Mouse (Mus musculus) G1E (cell line): ENCODE data around the gene Brd4. TPM values are rescaled to one million over a fixed set of nuclear protein-coding genes. Genes with fewer than 3 reads are reported as not detected.

ENCODE experiments used
- ATAC-seq: 2 replicates; pipeline ENCODE4 v1.8.0; 2016; ENCODE audit warnings: mild to moderate bottlenecking; ENCODE audit not compliant: insufficient number of reproducible peaks, poor library complexity, low FRiP score, severe bottlenecking; ENCODE audit errors: extremely low read depth
- DNase-seq: peaks from one replicate; pipeline ENCODE4 v3.0.0; 2012; ENCODE audit warnings: low spot score
- H3K27me3 ChIP-seq: 2 replicates; pipeline ENCODE4 v1.6.1; 2012; ENCODE audit warnings: mild to moderate bottlenecking, low read length, inconsistent platforms; ENCODE audit not compliant: insufficient read depth
- H3K36me3 ChIP-seq: replicated peaks from 2 replicates; pipeline ENCODE3; 2012; ENCODE audit warnings: mild to moderate bottlenecking, inconsistent platforms
- H3K4me1 ChIP-seq: 2 replicates; pipeline ENCODE4 v1.6.1; 2012; ENCODE audit warnings: low read depth, low read length, inconsistent platforms, mixed read lengths; ENCODE audit not compliant: insufficient read depth
- H3K4me3 ChIP-seq: 2 replicates; pipeline ENCODE4 v1.5.1; 2012; ENCODE audit warnings: low read depth, mild to moderate bottlenecking, inconsistent platforms, low read length, moderate library complexity, mixed read lengths
- H3K9me3 ChIP-seq: replicated peaks from 2 replicates; pipeline ENCODE4 v1.6.1; 2012; ENCODE audit warnings: inconsistent platforms
- CTCF ChIP-seq: IDR thresholded peaks from 2 replicates; pipeline ENCODE4 v1.5.1; 2012; ENCODE audit warnings: low read depth, low read length, inconsistent platforms, mixed read lengths
- GATA1 ChIP-seq: IDR thresholded peaks from 2 replicates; pipeline ENCODE4 v1.6.1; 2012; ENCODE audit warnings: borderline replicate concordance, low read length, inconsistent platforms, mixed read lengths
- GATA2 ChIP-seq: IDR thresholded peaks from 2 replicates; pipeline ENCODE4 v1.6.1; 2012; ENCODE audit warnings: low read depth, low read length, inconsistent platforms, borderline replicate concordance
- POLR2AphosphoS5 ChIP-seq: IDR thresholded peaks from 2 replicates; pipeline ENCODE4 v1.6.1; 2012; ENCODE audit warnings: low read depth, low read length, inconsistent platforms; ENCODE audit not compliant: insufficient replicate concordance
- TAL1 ChIP-seq: conservative IDR thresholded peaks from 2 replicates; pipeline ENCODE4 v1.6.1; 2012; ENCODE audit warnings: low read depth, low read length, inconsistent platforms, mixed read lengths
- polyA plus RNA-seq: library from polyadenylated mRNA; stranded (reverse); fragments of >175 nt; gene quantifications from 2 replicates; pipeline ENCODE4 v1.2.3, GENCODE M21; 2012
- total RNA-seq, 2 experiments: library from RNA; stranded (forward) in 1 of 2; stranded (reverse) in 1 of 2; fragments of 200-1000 nt in 1 of 2; fragments of >200 nt in 1 of 2; fragmentation: Nextera tagmentation in 1 of 2; gene quantifications; 2 replicates each; pipeline ENCODE4 v1.2.3; 2014 to 2017

Gene Brd4
- total and polyA plus RNA-seq, 3 experiments, result 11.5 to 269 (median 237) TPM

GRCm38 (mm10) chr17:32283341-32283740 is 1.2 kb downstream of the Brd4 start:
- ATAC-seq, result 0 out of 2 replicates have a peak, but pooled peaks have one; percentile 23
- H3K36me3 ChIP-seq, result peaks cover 18% of the 10 kb centered on the region

GRCm38 (mm10) chr17:32281611-32282310 is 2.8 kb downstream of the Brd4 start:
- H3K36me3 ChIP-seq, result peaks cover 15% of the 10 kb centered on the region
- H3K4me1 ChIP-seq, result peaks cover 44% of the 10 kb centered on the region
- DNase-seq, result no peak
- H3K9me3 ChIP-seq, result no peaks in the 10 kb centered on the region
- H3K4me3 ChIP-seq, result peak overlapping the region; percentile 54; the same call in 1 of the 2 replicates
- no peak for ATAC-seq
- no peak for TF ChIP-seq CTCF
- TF ChIP-seq GATA2, result no peak
- TF ChIP-seq GATA1, result no peak
- no peak for TF ChIP-seq POLR2AphosphoS5
- no peak for TF ChIP-seq TAL1
- no peaks in the 10 kb centered on the region for H3K27me3 ChIP-seq

More at GRCm38 (mm10) chr17:32283341-32283740, 1.2 kb downstream of the Brd4 start:
- Histone ChIP-seq H3K27me3 (no peaks in the 10 kb centered on the region), H3K4me3 (peak overlapping the region; percentile 97), H3K9me3 (no peaks in the 10 kb centered on the region), H3K4me1 (peaks cover 49% of the 10 kb centered on the region)
- DNase-seq, result peak; percentile 16
- TF ChIP-seq POLR2AphosphoS5, result no peak
- TF ChIP-seq TAL1, result no peak
- TF ChIP-seq GATA1, result no peak
- no peak for TF ChIP-seq CTCF
- TF ChIP-seq GATA2, result no peak

DNA sequence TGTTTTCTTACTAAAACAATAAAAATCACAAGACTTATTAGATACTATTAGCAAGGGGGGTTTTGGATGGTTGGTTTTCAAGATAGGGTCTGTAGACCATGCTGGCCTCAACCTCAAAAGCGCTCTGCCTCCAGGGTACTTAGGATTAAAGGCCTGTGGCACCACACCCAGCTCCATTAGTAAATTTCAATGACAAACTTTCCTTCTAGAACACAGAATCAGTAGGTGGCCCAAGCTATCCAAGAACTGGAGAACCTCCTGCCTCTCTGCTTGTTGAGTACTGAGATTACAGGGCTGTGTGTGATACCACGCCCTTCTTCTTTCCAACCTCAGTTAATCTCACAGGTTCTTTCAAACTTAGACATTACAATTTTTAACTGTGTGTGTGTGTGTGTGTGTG is 3.4 kb downstream of the Brd4 start:
- Histone ChIP-seq H3K27me3 (no peaks in the 10 kb centered on the region), H3K4me1 (peaks cover 44% of the 10 kb centered on the region), H3K36me3 (peaks cover 15% of the 10 kb centered on the region), H3K9me3 (no peaks in the 10 kb centered on the region), H3K4me3 (peak overlapping the region; percentile 54; the same call in 1 of the 2 replicates)
- no peak for DNase-seq
- no peak for ATAC-seq
- TF ChIP-seq POLR2AphosphoS5 (no peak), GATA2 (no peak), CTCF (no peak), GATA1 (no peak), TAL1 (no peak)

GRCm38 (mm10) chr17:32280575-32280974 is 3.9 kb downstream of the Brd4 start:
- Histone ChIP-seq H3K4me3 (no peak overlapping the region), H3K36me3 (peaks cover 20% of the 10 kb centered on the region), H3K27me3 (no peaks in the 10 kb centered on the region), H3K9me3 (no peaks in the 10 kb centered on the region), H3K4me1 (peaks cover 47% of the 10 kb centered on the region)
- ATAC-seq (no peak), DNase-seq (no peak)
- no peak for TF ChIP-seq GATA1
- TF ChIP-seq TAL1, result no peak
- TF ChIP-seq GATA2, result no peak
- no peak for TF ChIP-seq CTCF
- no peak for TF ChIP-seq POLR2AphosphoS5

DNA sequence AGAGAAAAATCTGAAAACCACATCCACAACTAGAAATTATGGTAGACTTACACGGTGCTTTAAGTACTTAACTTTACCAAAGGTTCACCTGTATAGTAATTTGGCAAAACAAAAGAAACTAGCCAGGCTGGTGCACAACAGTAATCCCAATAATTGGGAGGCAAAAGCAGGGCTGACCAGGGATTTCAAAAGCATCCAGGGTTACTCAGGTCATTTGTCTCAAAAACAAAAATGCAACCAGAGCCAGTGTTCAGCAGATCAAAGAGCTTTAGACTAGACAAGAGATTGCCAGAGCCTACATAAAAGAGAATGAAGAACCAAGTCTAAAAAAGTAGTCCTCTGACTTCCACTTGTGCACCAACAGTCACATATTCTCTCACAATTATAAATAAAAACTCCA is 7.3 kb downstream of the Brd4 start:
- H3K4me1 ChIP-seq, result peaks cover 40% of the 10 kb centered on the region
- no peak for ATAC-seq
- TF ChIP-seq GATA1 (no peak), TAL1 (no peak), GATA2 (no peak), POLR2AphosphoS5 (no peak), CTCF (no peak)
- H3K36me3 ChIP-seq, result peaks cover 34% of the 10 kb centered on the region
- no peak overlapping the region for H3K4me3 ChIP-seq
- no peaks in the 10 kb centered on the region for H3K9me3 ChIP-seq
- DNase-seq, result no peak
- H3K27me3 ChIP-seq, result no peaks in the 10 kb centered on the region

- TF ChIP-seq CTCF (no peak), GATA1 (no peak)
- no peak overlapping the region for H3K4me3 ChIP-seq
- ATAC-seq (no peak), DNase-seq (no peak)
- H3K27me3 ChIP-seq, result no peaks in the 10 kb centered on the region
- H3K4me1 ChIP-seq, result peaks cover 29% of the 10 kb centered on the region
- H3K36me3 ChIP-seq, result peaks cover 39% of the 10 kb centered on the region
- no peaks in the 10 kb centered on the region for H3K9me3 ChIP-seq
These were observed 9.0 kb downstream of the Brd4 start for GRCm38 (mm10) chr17:32275568-32275967.
